Mouse (Mus musculus): Measurements from ENCODE around the gene Cda. TPM values are rescaled to one million over a fixed set of nuclear protein-coding genes. Genes with fewer than 3 reads are reported as not detected.

Cda gene
- total RNA-seq, 2 experiments from 2014 or later: not detected

GRCm38 (mm10) chr4:138310311-138310910 is 57.4 kb downstream of the Cda start:
- no peak for ATAC-seq (ENCODE audit: poor library complexity, severe bottlenecking)

DNA sequence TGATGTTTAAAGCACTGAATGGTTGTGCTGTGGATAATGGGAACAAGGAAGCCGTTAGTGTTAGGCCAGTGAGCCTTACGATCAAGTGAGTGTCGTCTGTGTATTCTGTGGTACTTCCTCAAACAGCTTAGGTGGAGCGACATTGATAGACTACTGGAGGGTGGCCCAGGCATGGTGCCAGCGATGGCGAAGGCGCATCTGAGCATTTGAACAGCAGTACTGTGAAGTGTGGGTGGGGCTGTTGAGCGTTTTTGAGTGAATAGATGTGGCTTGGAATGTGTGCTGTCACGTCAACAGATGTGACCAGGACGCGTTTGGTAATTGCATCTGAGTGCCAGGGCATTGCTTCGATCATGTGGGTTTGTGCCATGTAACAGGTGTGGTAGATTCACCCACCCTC is 60.1 kb downstream of the Cda start:
- ATAC-seq (ENCODE audit: poor library complexity, severe bottlenecking): no peak

DNA sequence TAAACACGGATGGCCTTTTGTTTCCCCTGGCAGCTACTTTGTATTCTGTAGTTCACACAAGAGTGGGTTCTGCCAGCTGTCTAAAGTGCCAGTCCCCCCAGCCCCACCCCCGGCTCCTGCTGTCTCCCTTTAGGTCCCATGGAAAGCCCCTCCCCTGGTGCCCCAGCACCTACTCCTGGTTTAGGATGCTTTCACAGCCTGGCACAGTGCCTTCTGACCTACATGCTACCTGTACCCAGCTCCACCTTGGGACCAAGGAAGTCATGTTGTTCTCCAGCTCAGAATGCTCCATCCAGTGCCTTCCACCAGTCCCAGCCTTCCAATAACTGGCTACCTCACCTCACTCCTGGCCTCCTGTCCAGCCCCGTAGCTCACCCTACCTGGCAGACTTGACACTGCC is 60.8 kb downstream of the Cda start:
- no peak for ATAC-seq (ENCODE audit: poor library complexity, severe bottlenecking)

DNA sequence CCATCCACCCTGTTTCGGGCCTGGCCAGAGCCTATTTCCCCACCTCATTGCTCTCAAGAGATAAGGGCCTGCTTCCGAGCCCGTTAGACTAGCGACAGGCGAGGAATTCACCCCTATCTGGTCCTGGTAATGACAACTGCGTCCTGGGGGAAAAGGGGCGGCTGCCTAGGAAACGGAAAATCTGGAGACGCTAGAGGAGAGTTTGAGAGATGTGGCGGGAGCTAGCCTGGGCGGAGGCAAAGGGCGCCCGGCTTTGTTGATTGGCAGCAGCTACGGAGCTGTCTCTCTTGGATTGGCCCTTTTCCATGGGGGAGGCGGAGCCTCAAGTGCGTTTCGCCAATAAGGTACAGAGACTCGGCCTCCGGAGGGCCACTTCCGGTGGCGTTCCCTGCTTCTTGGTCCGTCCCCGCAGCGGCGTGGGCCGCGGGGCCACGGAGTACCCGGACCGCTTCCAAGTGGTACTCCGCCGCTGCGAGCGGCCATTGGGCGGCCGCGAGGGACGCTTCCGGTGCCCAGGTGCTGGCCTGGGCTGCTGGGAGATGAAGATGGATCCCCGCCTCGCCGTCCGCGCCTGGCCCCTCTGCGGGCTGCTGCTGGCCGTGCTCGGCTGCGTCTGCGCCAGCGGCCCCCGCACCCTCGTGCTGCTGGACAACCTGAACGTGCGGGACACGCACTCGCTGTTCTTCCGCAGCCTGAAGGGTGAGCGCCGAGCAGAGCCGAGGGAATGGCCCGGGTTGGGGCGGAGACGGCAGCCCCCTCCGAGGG is 63.3 kb downstream of the Cda start, which contains the start of gene Ddost:
Gene Ddost (plus strand): TSS at position 391 of the 765 bp plus-strand sequence.
- peak; percentile 98 for ATAC-seq (ENCODE audit: poor library complexity, severe bottlenecking)

GRCm38 (mm10) chr4:138303742-138304141 is 64.0 kb downstream of the Cda start:
- ATAC-seq (ENCODE audit: poor library complexity, severe bottlenecking): peak; percentile 20

GRCm38 (mm10) chr4:138303011-138303410 is 64.8 kb downstream of the Cda start:
- ATAC-seq (ENCODE audit: poor library complexity, severe bottlenecking): no peak

GRCm38 (mm10) chr4:138301271-138301780 is 66.5 kb downstream of the Cda start:
- no peak for ATAC-seq (ENCODE audit: poor library complexity, severe bottlenecking)

- ATAC-seq (ENCODE audit: poor library complexity, severe bottlenecking): no peak
These were observed 73.7 kb downstream of the Cda start for GRCm38 (mm10) chr4:138293949-138294550.

GRCm38 (mm10) chr4:138293261-138293948 is 74.4 kb downstream of the Cda start:
- no peak for ATAC-seq (ENCODE audit: poor library complexity, severe bottlenecking)

DNA sequence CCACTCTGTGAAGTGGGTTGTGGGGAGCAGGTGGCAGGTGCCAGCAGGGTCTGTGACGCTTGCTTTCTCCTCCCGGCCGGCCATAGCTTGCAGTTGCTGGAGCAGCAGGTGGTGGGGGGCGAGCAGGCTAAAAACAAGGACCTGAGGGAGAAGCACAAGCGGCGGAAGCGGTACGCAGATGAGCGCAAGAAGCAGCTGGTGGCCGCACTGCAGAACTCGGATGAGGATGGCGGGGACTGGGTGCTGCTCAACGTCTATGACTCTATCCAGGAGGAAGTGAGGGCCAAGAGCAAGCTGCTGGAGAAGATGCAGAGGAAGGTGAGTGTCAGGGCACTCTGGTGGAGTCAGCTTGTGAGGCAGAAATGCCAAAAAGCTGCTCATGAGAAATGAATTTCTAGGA is 75.8 kb downstream of the Cda start:
- ATAC-seq (ENCODE audit: poor library complexity, severe bottlenecking): no peak

GRCm38 (mm10) chr4:138288691-138289090 is 79.1 kb downstream of the Cda start:
- ATAC-seq (ENCODE audit: poor library complexity, severe bottlenecking): peak; percentile 89

Other genes with a start within 250 kb of the Cda start
- gene Hp1bp3, start 151.7 kb downstream of the Cda start, total RNA-seq (2015): 89.1 and 105 TPM in 2 replicates
- 165 and 173 TPM in 2 replicates for gene Hp1bp3, start 151.7 kb downstream of the Cda start, total RNA-seq (2017)
- 1.5 and 2.4 TPM in 2 replicates for gene Sh2d5, start 117.6 kb downstream of the Cda start, total RNA-seq (2015)
- gene Sh2d5, start 117.6 kb downstream of the Cda start, total RNA-seq (2017): 1.2 and 1.3 TPM in 2 replicates
- gene Kif17, start 117.6 kb downstream of the Cda start, total RNA-seq (2015): 0.13 and 0.25 TPM in 2 replicates
- 0.12 and 0.59 TPM in 2 replicates for gene Kif17, start 117.6 kb downstream of the Cda start, total RNA-seq (2017)
- 137 and 143 TPM in 2 replicates for gene Ddost, start 63.3 kb downstream of the Cda start, total RNA-seq (2015)
- 100 and 102 TPM in 2 replicates for gene Ddost, start 63.3 kb downstream of the Cda start, total RNA-seq (2017)
- gene Pink1, start 41.7 kb downstream of the Cda start, total RNA-seq (2015): 26.9 and 31.8 TPM in 2 replicates
- 29.8 and 32.2 TPM in 2 replicates for gene Pink1, start 41.7 kb downstream of the Cda start, total RNA-seq (2017)
- gene Fam43b, start 28.5 kb upstream of the Cda start, total RNA-seq (2015): not detected in 2 replicates
- gene Fam43b, start 28.5 kb upstream of the Cda start, total RNA-seq (2017): not detected in 2 replicates
- gene Mul1, start 66.7 kb upstream of the Cda start, total RNA-seq (2015): 4.9 and 8.1 TPM in 2 replicates
- gene Mul1, start 66.7 kb upstream of the Cda start, total RNA-seq (2017): 4.4 and 6.1 TPM in 2 replicates
- 0.21 and 0.40 TPM in 2 replicates for gene Camk2n1, start 86.3 kb upstream of the Cda start, total RNA-seq (2015)
- 0.04 TPM in 1 of 2 replicates, not detected in the other for gene Camk2n1, start 86.3 kb upstream of the Cda start, total RNA-seq (2017)

All from megakaryocyte, adult 5-6 weeks (primary cell).